Mouse (Mus musculus): Measurements from ENCODE around the gene Tram2. TPM values are rescaled to one million over a fixed set of nuclear protein-coding genes. Genes with fewer than 3 reads are reported as not detected.

Gene Tram2
- 1 to 10 TPM; 2.4 to 2.8 TPM for total RNA-seq (2021)
- long read RNA-seq = 0 reads

DNA sequence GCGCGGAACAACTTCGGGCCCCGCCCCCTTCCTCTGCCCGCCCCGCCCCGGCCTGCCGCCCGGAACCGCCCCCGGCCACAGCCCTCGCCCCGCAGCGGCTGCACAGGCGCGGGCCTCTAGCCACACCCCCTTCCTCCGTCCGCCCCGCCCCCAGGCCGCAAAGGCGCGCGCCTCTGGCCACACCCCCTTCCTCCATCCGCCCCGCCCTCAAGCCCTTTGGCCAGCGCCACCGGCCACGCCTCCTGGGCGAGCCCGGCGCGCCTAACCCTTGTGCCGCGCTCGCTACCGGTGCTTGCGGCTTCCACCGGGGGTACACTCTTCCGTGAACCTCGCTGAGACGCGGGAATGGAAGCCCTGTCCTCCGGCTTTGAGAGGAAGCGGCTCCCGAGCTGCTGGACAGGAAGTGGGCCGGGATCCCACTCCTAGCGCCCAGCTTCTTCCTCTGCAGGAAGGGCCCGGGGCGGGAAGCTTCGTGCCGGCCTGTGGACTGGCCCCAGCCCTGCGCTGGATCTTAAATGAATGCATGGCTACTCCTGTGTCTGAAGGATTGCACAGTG is at the start of gene Tram2:
Tram2 (minus strand) TSS at position 13 of the 557 bp plus-strand sequence.
- DNase-seq (ENCODE audit: low spot score in 2 of 2) = peak; percentile 90 to 95

DNA sequence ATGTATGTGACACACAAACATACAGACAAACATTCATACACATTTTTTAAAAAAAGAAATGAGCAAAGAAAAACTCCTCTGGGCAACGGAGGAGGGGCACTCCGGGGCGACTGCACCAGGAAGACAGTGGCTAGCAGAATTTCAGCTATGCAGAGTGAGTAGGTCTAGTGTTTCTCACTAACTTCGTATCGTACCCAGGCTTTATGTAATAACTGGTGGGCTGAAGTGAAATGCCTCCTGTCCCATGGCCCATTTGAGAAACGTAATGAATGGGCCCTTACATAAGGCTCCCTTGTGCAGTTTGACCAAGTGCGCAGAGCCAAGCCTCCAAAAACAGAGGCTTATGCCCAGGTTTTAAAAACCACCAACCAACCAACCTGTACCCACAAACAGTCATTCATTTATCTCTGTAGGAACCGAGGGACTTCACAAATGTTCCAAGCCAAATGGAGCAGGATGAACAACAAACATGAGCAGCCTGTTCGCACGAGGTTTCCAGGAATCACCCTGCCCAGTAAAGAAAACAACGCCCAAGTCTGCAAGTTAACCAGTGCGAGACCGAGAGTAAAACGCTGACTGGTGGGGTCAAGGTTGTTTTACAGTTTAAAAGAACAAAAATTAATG is 45.8 kb upstream of the Tram2 start:
- DNase-seq (ENCODE audit: low spot score in 2 of 2) = no peak

DNA sequence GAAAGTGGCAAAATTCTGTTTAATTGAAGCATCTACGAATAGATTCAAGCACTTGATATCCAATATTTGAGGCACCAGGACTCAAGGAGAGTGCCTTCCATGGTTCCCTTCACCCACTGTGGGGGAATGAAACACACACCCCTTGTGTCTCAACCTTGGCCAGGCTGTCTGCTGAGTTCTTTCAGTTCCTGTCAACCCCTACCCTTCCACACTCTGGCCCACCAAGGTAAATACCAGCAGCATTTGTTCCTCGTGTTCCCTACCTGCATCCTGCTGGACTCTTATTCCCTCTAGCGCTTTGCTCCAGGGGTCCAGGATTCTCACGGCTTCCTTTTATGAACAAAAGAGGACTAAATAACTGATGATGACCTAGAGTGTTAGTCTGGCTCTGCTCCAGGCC is 24.8 kb upstream of the Tram2 start:
- no peak for DNase-seq (ENCODE audit: low spot score in 2 of 2)

DNA sequence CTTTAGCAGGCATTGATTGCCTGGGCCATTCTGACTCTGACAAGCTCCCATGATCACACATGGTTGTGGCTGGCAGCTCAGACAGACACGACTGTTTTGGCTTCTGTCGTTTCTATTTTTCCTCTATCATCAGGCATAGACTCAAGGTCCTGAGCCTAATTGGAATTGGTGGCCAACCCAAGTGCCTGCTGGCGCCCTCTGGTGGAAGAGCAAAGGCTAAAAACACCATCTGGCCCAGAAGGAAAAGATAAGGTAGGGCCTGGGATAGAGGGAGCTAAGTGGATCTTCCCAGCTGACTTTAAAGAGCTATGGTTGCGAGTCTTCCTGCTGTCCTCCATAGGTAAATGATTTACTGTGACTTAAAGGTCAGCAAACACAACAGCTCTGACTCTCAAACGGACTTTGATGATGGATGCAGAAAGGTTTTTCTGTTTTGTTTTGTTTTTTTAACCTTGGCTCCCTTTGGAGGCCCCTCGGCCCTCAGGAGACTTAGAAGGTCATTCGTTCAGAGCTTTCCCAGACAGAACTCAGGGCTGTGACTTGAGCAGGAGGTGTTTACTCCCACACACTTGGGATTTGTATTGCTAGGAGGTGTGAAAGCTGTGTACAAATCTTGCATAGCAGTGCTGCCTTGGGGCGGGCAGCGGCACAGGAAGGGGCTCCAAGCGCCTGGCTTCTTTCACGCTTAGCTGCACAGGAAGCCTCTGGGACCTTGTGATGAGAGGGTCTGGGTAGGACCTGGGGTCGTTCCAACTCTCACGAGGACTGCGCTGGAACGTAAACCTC is 22.4 kb upstream of the Tram2 start:
- DNase-seq (ENCODE audit: low spot score in 2 of 2) = peak; percentile 67 to 72

DNA sequence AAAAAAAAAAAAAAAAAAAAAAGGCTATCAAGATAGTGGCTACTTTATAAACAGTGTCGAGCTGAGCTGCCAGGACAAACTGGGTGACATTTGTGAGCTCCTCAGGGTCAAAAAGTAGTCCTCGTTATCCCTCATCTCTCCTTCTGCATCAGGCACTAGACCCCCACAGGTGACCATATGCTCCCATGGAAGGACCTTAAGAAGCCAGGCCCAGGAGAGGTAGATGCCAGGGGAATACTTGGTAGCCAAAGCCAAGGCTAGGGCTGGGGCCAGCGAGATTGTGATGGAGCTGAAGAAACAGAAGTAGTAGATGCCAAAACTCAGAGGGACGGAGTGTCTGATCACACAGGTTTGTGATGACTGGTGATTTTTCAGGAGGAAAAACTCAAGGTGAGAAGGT is 21.7 kb upstream of the Tram2 start:
- no peak for DNase-seq (ENCODE audit: low spot score in 2 of 2)

DNA sequence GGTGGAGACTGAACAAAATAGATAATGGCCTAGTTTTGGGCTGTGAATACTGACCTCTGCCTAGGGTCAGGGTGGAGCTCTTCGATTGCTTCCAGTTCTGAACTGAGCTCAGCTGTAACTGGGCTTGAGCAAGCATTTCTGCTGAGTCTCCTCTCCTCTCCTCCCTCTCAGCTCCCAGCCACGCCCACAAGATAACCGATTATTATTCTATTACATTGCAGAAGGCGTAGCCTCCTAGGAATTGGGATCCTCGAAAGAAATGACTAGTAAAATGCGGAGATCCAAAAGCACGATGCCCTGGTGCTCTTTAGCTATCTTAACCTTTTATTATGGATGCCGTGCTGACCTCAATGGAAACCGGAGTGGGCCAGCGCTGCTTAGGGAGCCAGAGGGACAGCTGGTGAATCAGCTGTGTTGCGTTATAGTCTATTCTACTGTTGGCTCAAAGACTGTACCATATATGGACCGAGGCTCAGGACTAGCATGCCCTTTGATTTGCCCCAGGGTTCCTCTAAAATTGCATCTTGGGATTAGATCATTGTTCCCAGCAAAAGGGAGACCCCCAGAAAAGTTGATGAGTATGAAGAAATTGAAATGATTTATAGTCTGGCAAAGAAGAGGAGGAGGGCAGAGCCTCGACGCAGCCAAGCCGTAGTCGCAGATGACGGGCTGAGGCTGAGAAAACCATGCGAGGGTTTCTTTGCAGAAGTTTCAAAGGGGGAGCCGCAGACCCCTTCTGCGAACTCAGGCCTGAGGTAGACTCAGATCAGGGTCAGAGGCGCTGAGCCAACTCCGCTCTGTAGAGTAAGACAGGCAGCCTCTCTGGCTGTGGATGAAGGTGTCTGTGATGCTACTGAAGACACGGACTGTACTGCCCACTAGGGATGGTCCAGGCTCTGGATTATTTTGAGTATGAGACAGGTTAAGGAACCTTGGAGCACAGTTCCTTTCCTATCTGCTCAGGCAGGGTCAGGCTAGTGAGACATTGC is 18.3 kb upstream of the Tram2 start:
- no peak for DNase-seq (ENCODE audit: low spot score in 2 of 2)

DNA sequence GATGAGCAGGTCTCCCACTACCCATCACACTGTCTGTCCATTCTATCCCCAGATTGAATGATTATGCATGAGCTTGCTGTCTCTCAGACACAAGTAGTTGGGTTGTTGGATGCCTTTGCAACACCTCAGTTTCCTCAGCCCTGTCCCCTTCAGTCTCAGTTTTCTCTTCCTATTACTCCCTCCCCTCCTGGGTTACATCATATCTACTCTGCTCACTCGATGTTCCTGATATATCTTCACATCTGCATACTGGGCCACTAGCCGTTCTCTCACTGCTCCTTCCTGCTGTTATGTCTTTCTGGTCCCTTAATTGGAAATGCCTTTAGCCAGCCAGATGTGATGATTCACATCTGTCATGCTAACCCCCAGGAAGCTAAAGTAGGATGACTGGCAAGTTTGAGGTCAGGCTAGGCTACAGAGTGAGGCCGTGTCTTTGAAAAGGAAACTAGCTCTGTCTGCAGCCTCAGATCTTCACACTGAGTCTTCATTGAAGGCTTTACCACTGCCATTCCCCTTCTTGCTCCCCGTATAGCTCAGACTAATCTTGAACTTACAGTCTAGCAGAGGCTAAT is 15.7 kb upstream of the Tram2 start:
- DNase-seq (ENCODE audit: low spot score in 2 of 2) = no peak

DNA sequence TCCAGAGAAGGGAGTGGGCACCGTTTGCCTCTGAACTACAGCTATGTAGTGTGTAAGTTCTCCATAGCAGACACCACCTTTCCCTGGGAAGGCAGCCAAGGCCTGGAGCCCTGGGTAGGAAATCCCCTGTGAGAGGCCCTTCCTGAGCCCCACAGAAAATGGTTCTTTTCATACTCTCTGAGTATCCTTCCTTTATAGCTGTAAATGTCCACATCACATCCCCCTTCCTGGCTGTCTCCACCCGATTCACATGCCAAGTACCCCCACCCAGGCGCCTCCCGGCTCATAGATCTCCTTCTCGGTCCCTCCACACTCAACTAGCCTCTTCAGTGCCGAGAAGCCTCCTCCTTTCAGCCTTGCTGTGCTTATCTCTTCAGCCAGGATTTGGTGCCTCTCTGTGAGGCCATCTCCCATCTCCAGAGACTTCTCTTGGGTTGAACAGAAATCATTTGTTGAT is 10.7 kb upstream of the Tram2 start:
- no peak for DNase-seq (ENCODE audit: low spot score in 2 of 2)

DNA sequence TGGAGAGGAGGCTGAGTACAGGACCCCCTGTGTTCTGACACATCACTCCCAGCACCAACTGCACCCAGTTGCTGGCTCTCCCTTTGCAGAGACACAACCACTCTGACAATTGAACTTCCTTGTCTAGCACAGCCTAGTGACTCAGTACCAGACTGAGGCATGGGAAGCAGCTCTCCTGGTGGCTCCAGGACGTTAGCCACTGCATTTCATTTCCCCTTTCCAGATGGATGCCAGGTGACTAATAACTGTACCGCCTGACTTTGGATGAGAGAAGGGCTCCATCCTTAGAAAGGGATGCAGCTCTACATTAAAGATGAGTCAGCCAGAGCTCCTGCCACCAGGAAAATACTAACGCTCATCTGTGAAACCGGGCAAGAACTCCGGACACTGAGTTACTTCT is 7.3 kb upstream of the Tram2 start:
- no peak for DNase-seq (ENCODE audit: low spot score in 2 of 2)

DNA sequence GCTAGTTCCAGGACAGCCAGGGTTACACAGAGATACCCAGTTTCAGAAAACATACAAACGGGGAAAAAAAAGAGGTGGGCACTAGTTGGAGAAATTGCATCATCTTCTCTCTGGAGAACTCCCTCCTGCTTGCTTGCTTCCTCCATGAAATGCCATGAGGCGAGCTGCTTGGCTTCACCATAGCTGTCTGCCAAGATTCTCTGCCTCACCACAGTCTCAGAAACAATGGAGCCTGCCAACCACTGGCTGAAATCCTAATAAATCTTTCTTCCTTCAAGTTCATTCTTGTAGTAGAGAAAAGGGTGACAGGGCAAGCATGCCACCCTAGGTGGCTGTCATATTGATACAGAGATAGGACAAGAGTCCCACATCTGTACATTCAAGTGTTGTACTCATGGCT is 5.6 kb upstream of the Tram2 start:
- DNase-seq (ENCODE audit: low spot score in 2 of 2) = no peak

DNA sequence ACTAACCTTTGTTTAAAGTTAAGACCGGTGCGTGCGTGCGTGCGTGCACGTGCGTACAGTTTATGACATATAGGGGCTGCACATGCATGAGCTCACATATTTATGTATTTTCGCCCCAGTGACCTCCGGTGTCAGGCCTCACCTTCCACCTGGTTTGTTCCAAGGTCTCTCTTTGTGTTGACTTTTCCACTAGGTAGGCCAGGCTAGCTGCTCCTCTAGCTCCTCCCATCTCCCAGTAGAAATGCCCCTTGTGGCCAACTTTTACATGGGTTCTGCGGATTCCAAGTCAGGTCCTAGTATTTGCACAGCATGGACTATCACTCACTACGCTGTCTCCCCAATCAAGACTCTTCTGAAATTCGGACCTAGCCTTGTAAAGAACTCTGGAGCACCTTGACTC is 1.3 kb upstream of the Tram2 start:
- DNase-seq (ENCODE audit: low spot score in 2 of 2) = no peak

DNA sequence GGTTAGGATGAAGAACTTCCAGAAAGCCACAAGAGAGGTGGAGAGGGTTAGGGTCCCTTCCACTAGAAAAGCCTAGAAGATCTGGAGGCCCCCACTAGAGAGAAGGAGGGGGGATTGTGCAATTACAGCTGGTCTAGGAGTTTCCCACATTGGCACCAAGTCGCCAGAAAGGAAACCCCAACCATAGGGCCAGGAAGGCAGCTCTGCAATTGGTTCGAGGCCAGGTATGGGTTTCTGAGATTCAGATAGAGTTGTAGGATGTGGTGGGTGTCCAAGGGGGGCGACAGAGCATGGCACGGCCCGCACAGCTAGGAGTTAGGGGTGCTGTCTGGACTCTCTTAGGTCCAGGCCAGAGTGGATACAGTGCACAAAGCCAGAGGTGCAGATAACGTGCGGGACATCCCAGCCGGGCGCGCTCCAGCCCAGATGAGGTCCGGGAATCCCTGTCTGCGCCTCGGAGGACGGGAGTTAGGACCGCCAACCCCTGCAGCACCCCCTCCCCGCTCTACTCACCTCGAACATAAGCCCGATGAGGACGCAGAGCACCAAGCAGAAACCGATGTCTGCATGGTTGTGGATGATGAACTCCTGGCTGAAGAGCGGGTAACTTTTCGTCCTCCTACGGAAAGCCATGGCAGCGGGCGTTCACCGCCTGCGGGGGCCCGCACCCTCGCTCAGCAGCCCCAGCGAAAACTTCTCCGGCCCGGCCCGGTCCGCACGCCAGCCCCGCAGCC is 381 bp downstream of the Tram2 start:
- DNase-seq (ENCODE audit: low spot score in 2 of 2) = peak in 1 of 2 experiments; percentile 16

DNA sequence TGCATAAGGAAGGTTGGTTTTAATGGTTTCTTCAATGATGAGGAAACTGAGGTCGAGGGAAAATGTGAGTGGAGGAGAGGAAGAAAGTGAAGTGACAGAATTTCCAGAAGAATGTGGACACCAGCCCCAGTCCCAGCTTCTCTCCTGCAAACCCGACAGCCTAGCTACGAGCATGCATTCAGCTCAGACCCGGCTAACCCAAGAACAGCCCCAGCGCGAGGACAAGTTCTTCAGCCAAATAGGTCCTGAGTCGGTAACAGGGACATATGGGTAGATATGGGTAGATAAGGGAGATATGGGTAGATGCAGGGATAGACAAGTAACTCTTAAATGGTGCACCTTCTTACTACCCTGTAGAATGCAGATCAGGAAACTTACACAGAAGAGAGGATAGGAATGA is 1.4 kb downstream of the Tram2 start:
- DNase-seq (ENCODE audit: low spot score in 2 of 2) = no peak

DNA sequence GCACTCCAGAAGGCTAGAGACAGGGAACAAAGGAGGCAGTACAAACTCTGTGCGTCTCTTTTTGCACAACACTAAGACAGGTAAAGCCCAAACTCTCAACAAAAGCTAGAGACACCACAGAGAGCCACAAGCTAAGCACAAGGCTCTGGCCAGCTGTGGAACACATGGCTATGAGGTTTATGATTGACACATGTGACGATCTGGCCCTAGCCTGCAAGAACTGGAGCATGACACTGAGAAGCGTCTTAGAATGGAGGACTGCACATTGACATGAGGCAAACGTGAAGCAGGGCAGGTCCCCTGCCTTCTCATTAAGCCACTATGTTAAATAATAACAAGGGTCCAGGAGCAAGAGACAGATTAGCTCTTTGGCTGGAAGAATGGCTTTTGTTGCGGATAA is 1.8 kb downstream of the Tram2 start:
- DNase-seq (ENCODE audit: low spot score in 2 of 2) = no peak

DNA sequence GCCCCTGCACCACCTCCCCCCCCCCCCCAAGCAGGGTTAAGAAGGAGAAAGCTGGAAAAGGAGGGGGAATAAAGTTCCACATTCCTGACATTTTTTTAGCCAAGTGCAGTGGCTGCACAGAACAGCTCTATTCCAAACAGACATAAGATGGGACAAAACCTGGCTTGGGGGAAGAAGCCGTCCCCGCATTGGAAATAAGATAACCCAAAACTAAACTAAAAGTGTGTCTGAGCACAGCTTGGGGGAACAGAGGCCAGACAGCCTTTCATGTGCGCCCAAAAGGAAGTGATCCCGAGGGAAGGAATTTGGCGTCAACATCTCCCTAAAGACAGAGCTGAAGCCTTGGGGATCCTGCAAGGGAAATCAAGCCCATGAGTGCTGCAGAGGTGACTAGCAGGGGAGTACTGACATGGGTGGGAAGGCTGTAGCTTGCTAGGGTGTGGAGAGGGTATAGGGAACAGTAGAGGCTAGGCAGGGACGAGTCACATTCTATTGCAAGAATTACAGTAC is 3.0 kb downstream of the Tram2 start:
- DNase-seq (ENCODE audit: low spot score in 2 of 2) = no peak

DNA sequence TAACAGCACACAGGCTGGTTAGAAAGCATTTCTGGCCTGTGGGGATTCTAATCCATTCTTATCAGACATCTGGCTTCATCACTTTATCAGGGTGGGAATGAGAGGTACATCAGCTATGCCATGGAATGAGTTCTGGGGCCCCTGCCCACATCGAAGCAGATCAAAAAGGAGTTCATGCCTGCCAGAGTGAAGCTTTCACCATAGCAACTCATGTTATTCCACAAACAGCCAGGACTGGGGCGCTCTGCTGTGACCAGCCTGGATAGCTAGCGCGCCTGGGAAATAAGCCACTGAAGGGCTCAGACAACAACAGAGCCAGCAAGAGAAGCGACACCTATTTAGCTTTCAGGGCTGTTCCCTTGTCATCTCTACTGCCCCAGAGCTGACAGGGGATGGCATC is 4.8 kb downstream of the Tram2 start:
- DNase-seq (ENCODE audit: low spot score in 2 of 2) = peak; percentile 48 to 66

DNA sequence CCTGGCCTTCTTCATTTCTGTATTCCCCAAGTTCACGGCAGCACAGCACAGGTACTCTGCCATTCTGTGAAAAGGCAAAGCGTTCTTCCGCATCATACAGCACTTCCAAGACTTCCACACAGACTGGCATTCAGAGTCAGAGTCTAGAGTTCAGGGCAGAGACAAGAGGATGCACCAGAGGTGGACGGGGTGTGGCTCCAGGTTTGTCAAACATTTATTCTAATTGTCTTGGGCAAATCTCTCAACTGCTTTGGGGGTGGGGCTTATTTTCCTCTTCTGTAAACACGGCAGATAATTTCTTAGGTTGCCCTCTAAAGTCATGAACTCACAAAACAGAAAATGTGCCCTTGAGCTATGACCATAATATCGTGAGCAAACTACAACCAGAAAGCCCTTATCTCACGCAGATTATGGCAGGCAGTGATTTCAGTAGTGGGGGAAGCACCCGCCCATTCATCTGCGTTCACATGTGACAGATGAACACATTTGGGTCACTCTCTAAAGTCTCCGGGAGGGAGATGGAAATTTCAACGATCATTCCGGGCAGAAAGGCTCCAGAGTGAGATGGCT is 6.1 kb downstream of the Tram2 start:
- no peak for DNase-seq (ENCODE audit: low spot score in 2 of 2)

DNA sequence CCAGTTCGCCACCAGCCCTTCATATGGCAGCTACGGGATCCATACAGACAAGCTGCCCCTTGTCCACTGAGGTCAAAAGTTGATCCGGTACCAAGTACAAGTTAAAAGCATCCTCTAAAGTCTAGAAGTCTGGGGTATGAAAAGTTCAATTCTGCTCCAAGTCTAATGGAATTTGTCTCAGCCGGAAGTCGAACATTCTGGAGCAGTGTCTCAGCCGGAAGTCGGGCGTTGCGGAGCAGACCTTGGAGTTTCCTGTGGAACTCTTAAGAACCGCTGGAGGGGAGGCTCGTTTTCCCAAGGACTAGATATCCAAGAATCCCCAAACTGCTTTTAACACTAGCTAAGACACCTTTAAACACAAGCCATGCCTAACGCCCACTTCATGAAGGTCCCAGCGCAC is 8.4 kb downstream of the Tram2 start:
- no peak for DNase-seq (ENCODE audit: low spot score in 2 of 2)

DNA sequence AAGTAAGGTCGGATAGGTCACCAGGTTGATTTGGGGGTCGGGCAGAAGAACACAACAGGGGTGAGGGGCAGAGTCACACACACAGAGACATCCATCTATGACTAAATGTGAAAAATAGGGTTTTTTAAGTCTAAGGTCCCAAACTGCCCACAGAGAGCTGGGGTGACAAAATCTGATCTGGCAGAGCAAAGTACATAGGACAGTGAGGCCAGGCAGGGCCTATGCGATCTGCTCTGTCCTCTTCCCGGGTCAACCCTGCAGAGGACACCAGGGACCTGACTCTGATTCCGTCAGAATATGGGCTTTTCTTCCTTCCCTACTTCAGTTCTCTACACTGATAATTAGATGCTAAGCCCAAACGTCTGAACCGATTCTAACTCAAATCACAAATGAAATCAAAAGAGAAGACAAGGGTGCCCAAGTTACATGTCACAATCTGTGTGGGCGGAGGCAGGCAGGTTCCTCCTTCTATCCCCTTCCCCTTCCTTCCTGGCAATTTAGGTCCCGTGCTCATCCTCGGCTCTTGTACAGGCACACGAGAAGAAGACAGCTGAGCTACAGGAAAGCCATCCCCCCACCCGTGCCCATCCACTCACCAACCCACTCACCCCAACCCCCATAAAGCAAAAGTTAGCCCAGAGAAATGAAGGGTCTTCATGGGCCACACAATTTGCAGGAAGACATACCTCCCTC is 9.1 kb downstream of the Tram2 start:
- no peak for DNase-seq (ENCODE audit: low spot score in 2 of 2)
